Mouse (Mus musculus) yolk sac, embryonic 10.5 days (tissue): ENCODE results near the gene Ube2b.

Experiments used
- DNase-seq: peaks from one replicate; pipeline ENCODE4 v3.0.0-alpha.2; 2017; ENCODE audit warnings: low spot score

The Ube2b gene

GRCm38 (mm10) chr11:51935636-51936434 lies 64.7 kb downstream of the Ube2b start:
- no peak for DNase-seq
